Comparison of ENCODE assay signal across 8 mouse cellular contexts in genomic region chr11:116672595-116672994, GRCm38 (mm10). TPM values are rescaled to one million over a fixed set of nuclear protein-coding genes. Genes with fewer than 3 reads are reported as not detected.
A peak's percentile ranks its signal among the peaks of the same experiment; 100 is the strongest.
DNase-seq lines count a peak whose midpoint lies in the region; ATAC-seq and TF ChIP-seq lines count a peak whose summit lies in the region.

No protein-coding gene starts in this region.

- peaks cover 4% of the 10 kb centered on the region; the same call in 1 of the 2 replicates for H3K27me3 ChIP-seq in kidney, embryonic 15.5 days
- H3K27me3 ChIP-seq in intestine, embryonic 14.5 days (replicated peaks; ENCODE audit: control insufficient read depth, insufficient read depth, low read length) = no peaks in the 10 kb centered on the region
- no peaks in the 10 kb centered on the region; the same call in 1 of the 2 replicates for H3K27me3 ChIP-seq in neural tube, embryonic 12.5 days (replicated peaks)

- no peak for TF ChIP-seq POLR2A in cortical plate, adult 2 months (IDR thresholded peaks at IDR 0.05; ENCODE audit: extremely low read depth, insufficient read depth, low read length)

- 15% methylated on average over 7 of the region's 7 CpGs for WGBS in kidney, embryonic 15.5 days
- WGBS in intestine, embryonic 14.5 days = 14% methylated on average over 7 of the region's 7 CpGs
- 18% methylated on average over 7 of the region's 7 CpGs for WGBS in neural tube, embryonic 12.5 days

- peak overlapping the region; percentile 88 for H3K4me3 ChIP-seq in kidney, embryonic 15.5 days (replicated peaks)
- peak overlapping the region; percentile 91 for H3K4me3 ChIP-seq in cortical plate, adult 2 months (ENCODE audit: insufficient read depth, low read length)
- peak overlapping the region; percentile 71 for H3K4me3 ChIP-seq in intestine, embryonic 14.5 days (ENCODE audit: low read depth, low read length)
- H3K4me3 ChIP-seq in neural tube, embryonic 12.5 days = peak overlapping the region; percentile 82

- H3K27ac ChIP-seq in kidney, embryonic 15.5 days = peak overlapping the region; percentile 64; the same call in 1 of the 2 replicates
- H3K27ac ChIP-seq in cortical plate, adult 2 months (ENCODE audit: insufficient read depth, low read length) = no peak overlapping the region
- H3K27ac ChIP-seq in intestine, embryonic 14.5 days (ENCODE audit: low read depth) = no peak overlapping the region
- H3K27ac ChIP-seq in neural tube, embryonic 12.5 days = no peak overlapping the region

- peak overlapping the region; percentile 90 for H3K9ac ChIP-seq in kidney, embryonic 15.5 days
- peak overlapping the region; percentile 93 for H3K9ac ChIP-seq in intestine, embryonic 14.5 days (ENCODE audit: low read length)
- peak overlapping the region; percentile 87 for H3K9ac ChIP-seq in neural tube, embryonic 12.5 days

- no peaks in the 10 kb centered on the region for H3K9me3 ChIP-seq in kidney, embryonic 15.5 days (replicated peaks)
- H3K9me3 ChIP-seq in intestine, embryonic 14.5 days (ENCODE audit: control insufficient read depth, low read length) = no peaks in the 10 kb centered on the region
- H3K9me3 ChIP-seq in neural tube, embryonic 12.5 days = no peaks in the 10 kb centered on the region

- no peak for DNase-seq in kidney, adult 11 months
- no peak for DNase-seq in intestine, embryonic 14.5 days (ENCODE audit: low spot score)
- DNase-seq in adrenal gland, adult 2 months = no peak
- DNase-seq in frontal cortex, postnatal 14 days (ENCODE audit: low spot score in 2 of 2) = no peak
- DNase-seq in cerebellum, adult 11-12 months = no peak

- peaks cover 50% of the 10 kb centered on the region for H3K36me3 ChIP-seq in kidney, embryonic 15.5 days
- peaks cover 48% of the 10 kb centered on the region for H3K36me3 ChIP-seq in intestine, embryonic 14.5 days (ENCODE audit: control insufficient read depth, insufficient read depth, low read length)
- peaks cover 48% of the 10 kb centered on the region for H3K36me3 ChIP-seq in neural tube, embryonic 12.5 days

- TF ChIP-seq CTCF in cortical plate, adult 2 months (IDR thresholded peaks at IDR 0.05; ENCODE audit: extremely low read depth, insufficient read depth, low read length) = no peak

- ATAC-seq in kidney, embryonic 15.5 days (replicated peaks; ENCODE audit: low FRiP score) = no peak
- no peak for ATAC-seq in intestine, embryonic 14.5 days (replicated peaks; ENCODE audit: low FRiP score, low TSS enrichment, low read depth)
- ATAC-seq in neural tube, embryonic 12.5 days (ENCODE audit: low FRiP score, low read depth) = no peak

- peaks cover 53% of the 10 kb centered on the region for H3K4me1 ChIP-seq in kidney, embryonic 15.5 days
- H3K4me1 ChIP-seq in cortical plate, adult 2 months (ENCODE audit: control insufficient read depth, insufficient read depth, low read length) = no peaks in the 10 kb centered on the region; the same call in 1 of the 2 replicates
- peaks cover 15% of the 10 kb centered on the region for H3K4me1 ChIP-seq in intestine, embryonic 14.5 days (replicated peaks; ENCODE audit: control insufficient read depth, insufficient read depth, low read length)
- peaks cover 38% of the 10 kb centered on the region for H3K4me1 ChIP-seq in neural tube, embryonic 12.5 days

- H3K4me2 ChIP-seq in kidney, embryonic 15.5 days = peak overlapping the region; percentile 72
- peak overlapping the region; percentile 82 for H3K4me2 ChIP-seq in intestine, embryonic 14.5 days (ENCODE audit: low read length)
- H3K4me2 ChIP-seq in neural tube, embryonic 12.5 days (replicated peaks) = peak overlapping the region; percentile 91

RNA-seq across cellular contexts. Expression of gene Cygb, which starts 18.5 kb away (rescaled TPM):
- 13.7 and 16.0 TPM in 2 replicates for polyA plus RNA-seq in kidney, embryonic 15.5 days (2015; fragmentation: Nextera tagmentation; extraction: Ambion mirVana)
- polyA plus RNA-seq in cortical plate, adult 2 months (2012; rRNA removed) = 49.6 and 49.8 TPM in 2 replicates
- 14.5 and 16.4 TPM in 2 replicates for polyA plus RNA-seq in intestine, embryonic 14.5 days (2014; fragmentation: Nextera tagmentation; extraction: Ambion mirVana)
- 6.7 and 6.9 TPM in 2 replicates for polyA plus RNA-seq in neural tube, embryonic 12.5 days (2016; fragmentation: Nextera tagmentation; extraction: Ambion mirVana)
- total RNA-seq in adrenal gland, adult 2 months (2021) = 10 to 100 TPM; 24.8 to 46.8 TPM
- polyA plus RNA-seq in adrenal gland, adult 2 months (2012; rRNA removed) = 54.3 and 62.4 TPM in 2 replicates

RNA-seq across cellular contexts. Expression of gene Prcd, which starts 19.3 kb away (rescaled TPM):
- 1.1 and 1.6 TPM in 2 replicates for polyA plus RNA-seq in kidney, embryonic 15.5 days (2015; fragmentation: Nextera tagmentation; extraction: Ambion mirVana)
- polyA plus RNA-seq in cortical plate, adult 2 months (2012; rRNA removed) = 8.2 and 8.4 TPM in 2 replicates
- polyA plus RNA-seq in intestine, embryonic 14.5 days (2014; fragmentation: Nextera tagmentation; extraction: Ambion mirVana) = 0.75 and 1.8 TPM in 2 replicates
- polyA plus RNA-seq in neural tube, embryonic 12.5 days (2016; fragmentation: Nextera tagmentation; extraction: Ambion mirVana) = 0.39 and 0.79 TPM in 2 replicates
- 10 to 100 TPM; 10.2 to 14.2 TPM for total RNA-seq in adrenal gland, adult 2 months (2021)
- polyA plus RNA-seq in adrenal gland, adult 2 months (2012; rRNA removed) = 13.0 and 14.1 TPM in 2 replicates

RNA-seq across cellular contexts. Expression of gene Rhbdf2, which starts 45.8 kb away (rescaled TPM):
- polyA plus RNA-seq in kidney, embryonic 15.5 days (2015; fragmentation: Nextera tagmentation; extraction: Ambion mirVana) = 9.5 and 9.8 TPM in 2 replicates
- polyA plus RNA-seq in cortical plate, adult 2 months (2012; rRNA removed) = 1.8 and 2.1 TPM in 2 replicates
- 5.7 and 5.9 TPM in 2 replicates for polyA plus RNA-seq in intestine, embryonic 14.5 days (2014; fragmentation: Nextera tagmentation; extraction: Ambion mirVana)
- polyA plus RNA-seq in neural tube, embryonic 12.5 days (2016; fragmentation: Nextera tagmentation; extraction: Ambion mirVana) = 4.9 and 6.5 TPM in 2 replicates
- total RNA-seq in adrenal gland, adult 2 months (2021) = 10 to 100 TPM in 1 of 2 experiments, 1 to 10 TPM in 1; 8.2 to 22.7 TPM
- 41.1 and 56.8 TPM in 2 replicates for polyA plus RNA-seq in adrenal gland, adult 2 months (2012; rRNA removed)
